Mouse (Mus musculus): ENCODE data around the gene Tfb2m. TPM values are rescaled to one million over a fixed set of nuclear protein-coding genes. Genes with fewer than 3 reads are reported as not detected.

The Tfb2m gene
- polyA plus RNA-seq, 2 experiments from 2014 or later = 29.1 to 33.3 TPM

DNA sequence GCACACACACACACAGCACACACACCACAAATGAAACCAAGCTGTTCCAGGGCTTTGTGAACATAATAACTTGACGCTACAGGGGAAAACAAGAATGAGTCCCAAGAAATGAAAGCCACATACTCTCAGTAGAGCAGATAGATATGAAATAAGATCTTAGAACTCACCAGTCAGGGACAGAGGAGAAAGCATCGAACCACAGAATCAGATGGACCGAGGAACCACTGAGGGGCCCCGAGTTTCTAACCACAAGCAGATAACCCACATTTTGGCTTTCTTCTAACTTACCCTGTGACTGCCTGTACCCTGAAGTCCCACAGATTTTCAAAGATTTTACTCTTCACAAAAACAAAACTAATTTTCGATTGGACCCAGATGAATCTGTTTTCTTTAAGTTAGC is 53.2 kb downstream of the Tfb2m start:
- ATAC-seq = peak; percentile 51

GRCm38 (mm10) chr1:179488520-179488919 is 57.5 kb downstream of the Tfb2m start:
- ATAC-seq = no peak

DNA sequence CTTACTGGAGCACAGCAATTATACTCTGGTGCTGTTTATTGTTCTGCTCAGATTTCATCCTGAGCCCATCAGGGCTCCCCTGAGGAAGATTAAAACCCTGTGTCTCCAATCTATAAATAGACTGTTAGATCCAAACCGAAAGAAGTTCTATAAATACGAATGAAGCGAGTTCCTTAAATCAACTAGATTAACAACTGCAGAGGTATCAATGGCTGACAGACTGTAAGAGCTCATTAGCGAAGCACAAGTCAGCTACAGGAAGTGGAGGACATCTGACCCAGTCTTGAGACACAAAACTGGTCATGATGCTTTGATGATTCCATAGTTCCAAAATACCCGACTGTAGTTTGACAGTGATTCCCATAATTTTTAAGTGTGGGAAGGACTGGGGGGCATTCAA is 58.1 kb downstream of the Tfb2m start:
- no peak for ATAC-seq

DNA sequence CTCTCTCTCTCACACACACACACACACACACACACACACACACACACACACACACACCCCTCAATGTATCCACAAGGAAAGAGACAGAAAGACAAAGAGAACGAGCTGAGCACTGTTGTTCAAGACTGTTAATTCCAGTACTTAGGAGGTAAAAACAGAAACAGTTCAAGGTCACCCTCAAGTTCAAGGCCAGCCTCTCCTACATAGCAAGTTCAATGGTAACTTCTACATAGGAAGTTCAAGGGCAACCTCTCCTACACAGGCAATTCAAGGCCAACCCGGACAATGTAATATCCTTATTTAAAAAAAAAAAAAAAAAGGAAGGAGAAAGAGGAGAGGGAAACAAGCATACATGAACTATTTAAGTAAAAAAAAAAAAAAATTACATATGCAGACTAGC is 58.8 kb downstream of the Tfb2m start:
- no peak for ATAC-seq

DNA sequence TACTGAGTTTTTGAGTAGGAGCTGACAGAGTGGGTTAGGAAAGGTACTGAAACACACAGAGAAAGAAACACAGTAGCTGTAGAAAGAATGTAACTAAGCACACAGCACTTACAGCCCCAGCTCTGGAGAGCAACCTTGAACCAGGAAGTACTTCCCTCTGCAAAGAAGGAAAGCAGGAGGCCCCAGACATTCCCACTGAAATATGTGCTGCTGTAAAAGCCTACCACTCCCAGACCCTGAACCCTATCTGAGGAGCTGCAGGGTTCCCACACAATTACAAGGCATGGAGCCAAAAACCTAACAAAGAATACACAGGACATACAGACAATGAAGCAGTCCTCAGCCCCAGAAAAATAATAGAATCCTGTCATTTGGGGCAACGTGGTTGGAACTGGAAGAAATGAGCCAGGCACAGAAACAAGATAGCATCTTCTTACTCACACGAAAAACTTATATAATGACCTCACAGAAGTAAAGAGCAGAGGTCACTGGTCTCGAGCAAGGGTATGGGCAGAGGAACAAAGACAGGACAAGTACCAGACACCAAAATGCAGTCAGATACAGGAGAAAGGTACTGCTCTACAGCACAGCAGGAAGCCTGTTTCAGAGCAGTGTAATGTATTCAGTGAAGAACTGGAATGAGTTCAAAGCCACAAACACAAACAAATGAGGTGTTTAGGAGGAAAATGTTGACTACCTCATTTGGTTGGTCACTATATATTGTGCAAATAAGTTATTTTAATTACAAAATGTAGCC is 60.1 kb downstream of the Tfb2m start:
- ATAC-seq = no peak

DNA sequence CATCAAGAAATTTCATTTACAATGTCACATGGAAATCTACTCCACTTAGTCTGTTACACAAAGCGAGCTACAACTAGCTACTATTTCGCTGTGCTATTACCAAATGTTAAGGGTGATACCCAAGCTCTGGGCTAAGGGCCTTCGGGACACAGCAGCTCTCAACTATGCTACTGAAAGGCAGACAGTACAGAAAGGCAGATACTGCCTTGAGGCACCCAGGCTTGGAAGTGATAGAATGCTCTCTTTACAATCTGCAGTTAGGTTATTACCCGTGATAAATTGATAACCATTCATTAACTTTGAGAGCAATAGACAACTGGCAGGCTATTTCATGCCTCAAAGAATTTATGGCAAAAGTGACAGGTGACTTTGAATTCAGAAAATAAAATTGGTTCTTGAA is 65.2 kb downstream of the Tfb2m start:
- no peak for ATAC-seq

Other genes with a start within 250 kb of the Tfb2m start
- gene Smyd3, start 28.2 kb downstream of the Tfb2m start, polyA plus RNA-seq (2017; shearing (Covaris generic)) = 10 to 100 TPM; 46.9 to 47.9 TPM
- gene Cnst, start 103 bp upstream of the Tfb2m start, polyA plus RNA-seq (2017; shearing (Covaris generic)) = 10 to 100 TPM; 15.5 to 22.3 TPM
- 10 to 100 TPM; 10.1 to 16.1 TPM for gene Sccpdh, start 121.9 kb upstream of the Tfb2m start, polyA plus RNA-seq (2017; shearing (Covaris generic))
- not detected for gene Kif28, start 199.0 kb upstream of the Tfb2m start, polyA plus RNA-seq (2017; shearing (Covaris generic))